Mouse (Mus musculus): ENCODE measurements around the gene Slc7a15. TPM values are rescaled to one million over a fixed set of nuclear protein-coding genes. Genes with fewer than 3 reads are reported as not detected.

Slc7a15 gene
- total RNA-seq, 2 experiments from 2014 or later, result not detected

GRCm38 (mm10) chr12:8506954-8507707 is 91.7 kb downstream of the Slc7a15 start:
- no peak for DNase-seq

GRCm38 (mm10) chr12:8504131-8504530 is 94.7 kb downstream of the Slc7a15 start:
- no peak for DNase-seq

- DNase-seq, result peak; percentile 67
Observed at GRCm38 (mm10) chr12:8502546-8502945, 96.3 kb downstream of the Slc7a15 start.

- DNase-seq, result no peak
Observed at GRCm38 (mm10) chr12:8501571-8502305, 97.1 kb downstream of the Slc7a15 start.

- peak; percentile 24 for DNase-seq
Observed at GRCm38 (mm10) chr12:8500597-8501570, 98.0 kb downstream of the Slc7a15 start.

GRCm38 (mm10) chr12:8499871-8500596 is 98.8 kb downstream of the Slc7a15 start, which contains the start of gene Rhob:
TSS of gene Rhob (minus strand) at chr12:8500009.
- peak; percentile 96 for DNase-seq

- DNase-seq, result peak; percentile 71
Observed at GRCm38 (mm10) chr12:8499001-8499870, 99.6 kb downstream of the Slc7a15 start.

- DNase-seq, result peak; percentile 61
Observed at GRCm38 (mm10) chr12:8498591-8499000, 100.3 kb downstream of the Slc7a15 start.

GRCm38 (mm10) chr12:8498148-8498571 is 100.7 kb downstream of the Slc7a15 start:
- DNase-seq, result peak; percentile 37

GRCm38 (mm10) chr12:8497314-8497706 is 101.6 kb downstream of the Slc7a15 start:
- no peak for DNase-seq

- no peak for DNase-seq
Observed at GRCm38 (mm10) chr12:8496679-8497313, 102.1 kb downstream of the Slc7a15 start.

- DNase-seq, result peak; percentile 68
Observed at GRCm38 (mm10) chr12:8495881-8496678, 102.8 kb downstream of the Slc7a15 start.

- no peak for DNase-seq
Observed at GRCm38 (mm10) chr12:8494675-8495074, 104.2 kb downstream of the Slc7a15 start.

GRCm38 (mm10) chr12:8493386-8493785 is 105.5 kb downstream of the Slc7a15 start:
- DNase-seq, result no peak

- no peak for DNase-seq
Observed at GRCm38 (mm10) chr12:8489098-8489497, 109.8 kb downstream of the Slc7a15 start.

- no peak for DNase-seq
Observed at GRCm38 (mm10) chr12:8488652-8488980, 110.2 kb downstream of the Slc7a15 start.

- DNase-seq, result peak; percentile 76
Observed at GRCm38 (mm10) chr12:8487959-8488651, 110.8 kb downstream of the Slc7a15 start.

- DNase-seq, result no peak
Observed at GRCm38 (mm10) chr12:8487281-8487680, 111.6 kb downstream of the Slc7a15 start.

- DNase-seq, result no peak
Observed at GRCm38 (mm10) chr12:8485247-8485646, 113.6 kb downstream of the Slc7a15 start.
